Mouse (Mus musculus) MN1 (cell line): ENCODE results near the gene Gm13304.
"Not testable (repeated sequence)": the region's sequence is repeated elsewhere in the genome, so short reads cannot be mapped to it uniquely, and the experiment has no call there.

ENCODE experiments used
- DNase-seq: peaks from one replicate; pipeline ENCODE4 v3.0.0-alpha.2; 2016; ENCODE audit warnings: low spot score

Gene Gm13304

DNA sequence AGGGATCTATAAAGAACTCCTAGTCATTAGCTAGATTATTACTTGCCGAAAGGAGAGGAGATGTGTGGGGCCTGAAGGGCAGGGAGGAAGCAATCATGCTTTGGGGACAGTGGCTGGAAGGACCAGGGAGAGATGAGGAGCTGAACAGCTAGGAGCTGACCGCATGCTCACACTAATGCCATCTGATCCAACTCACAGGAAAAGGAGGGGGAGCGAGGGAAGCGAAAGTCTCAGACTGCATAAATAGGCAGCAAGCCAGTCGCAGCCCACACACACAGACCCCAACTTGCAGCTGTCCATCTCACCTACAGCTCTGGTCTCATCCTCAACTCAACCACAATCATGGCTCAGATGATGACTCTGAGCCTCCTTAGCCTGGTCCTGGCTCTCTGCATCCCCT lies at the start of gene Gm13304:
Gene Gm13304 (plus strand): TSS at position 301 of the 400 bp plus-strand sequence.
- not testable (repeated sequence) for DNase-seq

- DNase-seq = not testable (repeated sequence)
Measured at GRCm38 (mm10) chr4:42090907-42091306, 23.7 kb upstream of the Gm13304 start, which contains the start of gene Gm3893. Gene Gm3893, plus strand, starts transcription at chr4:42091207.

- DNase-seq = not testable (repeated sequence)
Measured at GRCm38 (mm10) chr4:42153136-42153535, 38.5 kb downstream of the Gm13304 start, which contains the start of gene Gm13306. Gene Gm13306, plus strand, starts transcription at chr4:42153436.
